Mouse (Mus musculus) gastrocnemius, postnatal 14 days (tissue): ENCODE data around the gene Wdfy4. TPM values are rescaled to one million over a fixed set of nuclear protein-coding genes. Genes with fewer than 3 reads are reported as not detected.
A peak's percentile ranks its signal among the peaks of the same experiment; 100 is the strongest.

Experiments
- DNase-seq: peaks from one replicate; pipeline ENCODE4 v3.0.0; 2021; ENCODE audit warnings: mixed read lengths
- intact Hi-C: fragments of 180-260 bp; cut with DNase I; formaldehyde crosslinking; loops from one replicate; pipeline ENCODE4 v1.15.1; 2025; ENCODE audit warnings: low total_unique reads
- total RNA-seq, 2 experiments: library from RNA; stranded (reverse); gene quantifications; 2 replicates each; pipeline ENCODE4 v1.2.3; 2021

Wdfy4 gene
- total RNA-seq, 2 experiments from 2014 or later: 1.0 to 2.1 TPM

GRCm38 (mm10) chr14:33099111-33099510, 86.2 kb downstream of the Wdfy4 start:
- intact Hi-C loops: no loop called here
- DNase-seq: no peak

- intact Hi-C loops: no loop called here
- DNase-seq: no peak
Measured at GRCm38 (mm10) chr14:33096462-33096861, 88.8 kb downstream of the Wdfy4 start.

GRCm38 (mm10) chr14:33083326-33083725, 102.0 kb downstream of the Wdfy4 start:
- DNase-seq: no peak
- intact Hi-C loops: no loop called here

DNA sequence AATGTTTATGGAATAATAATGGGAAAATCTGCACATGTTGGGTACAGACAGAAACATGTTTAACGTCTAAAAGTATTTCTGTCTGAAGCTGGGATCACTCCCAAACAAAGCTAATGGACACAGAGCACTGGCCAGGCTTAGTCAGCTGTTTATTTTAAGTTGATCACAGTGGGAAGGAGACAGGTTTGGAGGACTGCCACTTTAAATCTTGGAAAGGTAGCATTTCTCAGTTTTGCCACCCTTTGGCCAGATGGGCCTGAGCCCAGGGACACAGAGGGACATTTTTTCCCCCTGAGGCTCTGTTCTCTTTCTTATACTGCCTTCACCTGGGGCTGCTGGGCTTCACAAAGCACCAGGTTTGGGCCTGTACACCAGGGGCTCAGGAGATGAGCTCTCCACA, 103.0 kb downstream of the Wdfy4 start:
- intact Hi-C loops: no loop called here

GRCm38 (mm10) chr14:33081370-33081860, 103.9 kb downstream of the Wdfy4 start:
- intact Hi-C loops: no loop called here
- DNase-seq: no peak

More for the DNA sequence above, 103.0 kb downstream of the Wdfy4 start:
- DNase-seq: no peak

DNA sequence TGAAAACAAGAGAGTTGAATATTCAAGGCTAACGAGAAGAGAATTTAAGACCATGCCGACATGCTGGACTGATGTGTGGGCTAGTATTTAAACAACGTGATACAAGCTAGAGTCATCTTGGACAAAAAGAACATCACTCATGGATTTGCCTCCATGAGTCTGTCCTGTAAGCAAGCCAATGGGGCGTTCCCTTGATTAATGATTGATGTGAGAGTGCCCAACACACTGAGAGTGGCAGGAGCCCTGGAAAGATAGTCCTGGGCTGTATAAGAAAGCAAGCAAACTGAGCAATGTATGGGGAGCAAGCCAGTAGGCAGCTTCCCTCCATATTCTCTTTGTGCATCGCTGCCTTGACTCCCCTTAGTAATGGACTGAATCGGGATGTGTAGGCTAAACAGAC, 106.7 kb downstream of the Wdfy4 start:
- no peak for DNase-seq

DNA sequence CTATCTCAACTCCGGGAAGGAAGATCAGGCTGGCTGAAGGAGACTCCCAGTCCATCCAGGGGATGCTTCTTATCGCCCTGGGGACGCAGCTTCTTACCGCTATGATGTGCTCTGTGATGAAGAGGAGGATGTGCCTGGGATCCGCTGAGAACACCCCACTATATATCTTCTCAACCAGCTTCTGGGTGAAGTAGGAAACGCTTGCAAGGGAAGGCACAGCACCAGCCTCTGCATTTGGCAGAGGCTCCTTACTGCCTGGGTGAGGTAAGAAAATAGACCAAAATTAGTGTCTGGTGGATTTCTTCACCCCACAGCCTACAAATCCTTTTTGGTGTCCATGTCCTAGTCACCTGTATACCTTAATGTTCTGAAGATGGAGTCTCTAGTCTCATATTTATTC, 107.2 kb downstream of the Wdfy4 start:
- intact Hi-C loops: no loop called here
- DNase-seq: no peak

More for the DNA sequence above, 106.7 kb downstream of the Wdfy4 start:
- intact Hi-C loops: no loop called here

- intact Hi-C loops: no loop called here
- no peak for DNase-seq
Measured at GRCm38 (mm10) chr14:33073355-33073754, 112.0 kb downstream of the Wdfy4 start.

- DNase-seq: no peak
- intact Hi-C loops: no loop called here
Measured at GRCm38 (mm10) chr14:33072351-33072750, 113.0 kb downstream of the Wdfy4 start.

GRCm38 (mm10) chr14:33067676-33068075, 117.6 kb downstream of the Wdfy4 start:
- intact Hi-C loops: no loop called here
- no peak for DNase-seq

DNA sequence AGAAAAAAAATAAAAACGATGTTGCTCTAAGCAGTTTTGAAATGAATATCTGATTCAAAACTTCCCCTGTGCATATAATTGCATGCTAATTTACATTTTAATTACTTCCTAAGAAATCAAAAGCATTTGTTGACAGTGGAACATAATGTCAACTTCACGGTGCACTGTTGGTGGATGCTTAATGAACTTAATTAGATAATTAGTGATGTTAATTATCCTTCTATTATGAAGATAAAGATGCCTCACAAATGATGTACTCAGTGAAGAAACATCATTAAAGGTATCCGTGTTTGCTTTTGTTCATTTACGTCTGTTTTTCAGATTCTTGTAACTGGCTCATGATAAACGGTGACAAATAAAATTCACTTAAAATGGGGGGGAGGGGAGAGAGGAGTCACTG, 122.3 kb downstream of the Wdfy4 start:
- intact Hi-C loops: no loop called here
- DNase-seq: no peak

GRCm38 (mm10) chr14:33058881-33059660, 126.2 kb downstream of the Wdfy4 start:
- intact Hi-C loops: no loop called here

DNA sequence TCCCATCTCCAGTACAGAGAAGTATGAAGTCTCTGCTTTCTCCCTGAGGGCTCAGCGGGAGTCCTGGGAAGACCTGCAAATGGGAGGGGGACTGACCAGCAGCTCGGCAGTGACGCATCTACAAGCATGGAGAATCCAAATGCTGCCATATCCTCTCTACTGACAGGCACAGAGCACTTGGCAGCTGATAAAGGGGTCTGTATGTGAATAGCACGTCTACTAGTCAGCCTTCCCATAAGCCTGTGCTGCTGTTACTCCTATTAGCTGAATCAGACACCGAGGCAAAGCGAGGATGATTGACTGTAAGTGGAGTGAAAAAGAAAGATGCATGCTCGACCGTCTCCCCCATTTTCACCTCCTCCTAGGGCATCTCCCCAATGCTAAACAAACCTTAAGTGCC, 131.9 kb downstream of the Wdfy4 start:
- DNase-seq: no peak
- intact Hi-C loops: no loop called here

More at GRCm38 (mm10) chr14:33058881-33059660, 126.2 kb downstream of the Wdfy4 start:
- no peak for DNase-seq

GRCm38 (mm10) chr14:33045217-33045616, 140.1 kb downstream of the Wdfy4 start:
- no peak for DNase-seq
- intact Hi-C loops: no loop called here

DNA sequence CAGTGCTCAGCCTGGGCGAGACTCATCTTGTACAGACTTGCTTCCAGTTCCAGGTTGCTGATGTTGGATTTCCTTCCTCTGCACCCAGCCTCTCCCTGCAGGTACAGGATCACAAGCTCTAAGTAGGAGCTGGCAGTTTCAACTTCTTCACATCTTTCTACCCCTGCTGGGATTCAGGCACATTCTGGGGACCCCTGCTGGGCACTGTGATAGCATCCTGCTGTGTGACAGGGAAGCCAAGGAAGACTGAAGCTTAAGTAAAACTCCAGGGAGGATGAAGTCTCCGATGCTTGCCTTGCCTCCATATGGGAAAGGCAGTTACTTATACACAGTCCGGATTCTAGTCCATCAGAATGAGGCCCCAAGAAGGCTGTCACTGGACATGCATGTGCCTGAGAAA, 148.5 kb downstream of the Wdfy4 start:
- intact Hi-C loops: loop anchor here (10.0 kb wide), 1 partner anchor 262 kb away; no protein-coding TSS in a partner anchor
- DNase-seq: no peak

DNA sequence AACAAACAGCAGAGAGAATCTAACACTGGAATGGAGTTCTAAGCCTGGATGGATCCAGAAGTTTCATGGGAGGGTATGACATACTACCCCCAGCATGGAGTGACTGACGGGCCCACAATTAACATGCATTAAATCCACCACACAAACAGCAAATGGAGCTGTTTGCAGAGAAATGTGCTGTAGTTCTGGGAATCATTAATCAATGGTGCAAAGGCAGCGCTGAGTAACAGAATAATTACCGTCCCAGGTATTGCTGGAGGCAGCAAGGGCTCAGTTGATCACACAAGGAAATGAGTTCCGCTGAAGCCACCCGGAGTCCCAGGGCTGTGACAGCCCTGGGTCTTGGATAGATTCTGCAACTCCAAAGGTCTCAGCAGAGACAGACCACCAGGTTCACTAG, 149.9 kb downstream of the Wdfy4 start:
- intact Hi-C loops: loop anchor here (10.0 kb wide), 1 partner anchor 261 kb away; no protein-coding TSS in a partner anchor
- no peak for DNase-seq

- peak; percentile 31 for DNase-seq
- intact Hi-C loops: loop anchor here (10.0 kb wide), 1 partner anchor 259 kb away; no protein-coding TSS in a partner anchor
Measured at GRCm38 (mm10) chr14:33033424-33033823, 151.9 kb downstream of the Wdfy4 start.

DNA sequence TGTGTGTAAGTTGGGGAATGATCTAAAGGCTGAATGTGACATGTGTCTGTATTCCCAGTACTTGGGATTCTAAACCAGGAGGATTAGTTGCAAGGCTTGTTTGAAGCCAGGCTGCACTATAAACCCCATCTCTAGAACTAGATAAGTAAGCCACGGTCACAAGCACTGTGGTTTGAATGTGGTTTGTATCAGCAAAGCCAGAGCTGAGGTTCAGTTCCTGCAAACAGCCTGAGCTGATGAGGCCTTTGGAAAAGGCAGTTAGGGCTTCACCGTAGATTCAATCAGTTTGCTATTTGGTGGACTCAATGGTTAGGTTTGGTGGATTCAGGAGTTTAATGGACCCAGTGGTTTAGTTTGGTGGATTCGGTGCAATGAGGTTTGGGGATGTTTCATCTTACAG, 154.5 kb downstream of the Wdfy4 start:
- intact Hi-C loops: loop anchor here (10.0 kb wide), 1 partner anchor 256 kb away; no protein-coding TSS in a partner anchor
- DNase-seq: no peak

DNA sequence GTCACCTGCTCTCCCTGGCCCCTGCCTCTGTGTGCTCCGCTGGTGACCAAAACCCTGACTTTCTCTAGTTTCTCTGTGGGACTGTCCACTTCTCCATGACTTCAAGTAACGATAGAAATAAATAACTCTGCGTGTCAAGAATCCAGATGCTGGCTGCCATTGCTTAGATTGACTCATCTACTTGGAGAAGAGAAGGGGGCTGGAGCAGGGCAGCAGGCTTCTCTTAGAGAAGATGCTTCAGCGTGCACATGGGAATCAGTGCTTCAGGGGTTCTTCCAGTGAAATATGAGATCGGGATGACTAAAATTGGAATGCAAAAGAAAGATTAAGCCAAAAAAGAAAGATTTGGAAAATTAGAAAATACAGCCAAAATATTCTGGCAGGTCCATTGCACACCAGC, 165.7 kb downstream of the Wdfy4 start:
- peak; percentile 30 for DNase-seq
- intact Hi-C loops: no loop called here

DNA sequence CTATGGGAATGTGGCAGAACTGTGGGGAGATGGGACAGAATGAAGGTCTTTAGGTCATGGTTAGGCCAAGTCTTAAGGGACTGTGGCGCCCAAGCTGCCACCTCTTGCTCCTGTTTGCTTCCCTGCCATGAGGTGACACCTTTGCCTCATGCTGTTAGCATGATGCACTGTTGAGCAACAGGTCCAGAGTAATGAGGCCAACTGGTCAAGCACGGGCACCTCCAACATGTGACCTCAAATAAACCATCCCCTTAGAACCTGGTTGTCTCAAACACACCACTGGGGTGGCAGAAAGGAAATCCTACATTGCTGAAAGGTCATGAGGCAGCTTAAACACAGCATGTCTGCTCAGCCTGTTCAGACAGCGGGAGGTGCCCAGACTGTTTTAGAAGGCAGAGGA, 166.3 kb downstream of the Wdfy4 start:
- no peak for DNase-seq
- intact Hi-C loops: no loop called here

- intact Hi-C loops: no loop called here
- no peak for DNase-seq
Measured at GRCm38 (mm10) chr14:33007638-33008037, 177.7 kb downstream of the Wdfy4 start.
